Mouse (Mus musculus): ENCODE measurements at regions not wholly inside any gene's neighbourhood (a gene's known extent, or its start where the extent isn't known, plus 50 kb on each side); places are given as distances from the start of the nearest gene placed in this dataset.

- DNase-seq, result no peak
These were observed 187.0 kb downstream of the Kit start for GRCm38 (mm10) chr5:75761459-75762310.

GRCm38 (mm10) chr5:75756168-75756567 lies 181.5 kb downstream of the Kit start:
- no peak for DNase-seq

- no peak for DNase-seq
These were observed 179.6 kb downstream of the Kit start for GRCm38 (mm10) chr5:75754356-75754755.

- DNase-seq, result no peak
These were observed 170.6 kb downstream of the Kit start for GRCm38 (mm10) chr5:75745311-75745710.

GRCm38 (mm10) chr5:75744475-75745045 lies 169.8 kb downstream of the Kit start:
- DNase-seq, result no peak

GRCm38 (mm10) chr5:75739336-75739735 lies 164.6 kb downstream of the Kit start:
- no peak for DNase-seq

GRCm38 (mm10) chr5:75738445-75738844 lies 163.7 kb downstream of the Kit start:
- no peak for DNase-seq

GRCm38 (mm10) chr5:75737752-75738151 lies 163.0 kb downstream of the Kit start:
- no peak for DNase-seq

GRCm38 (mm10) chr5:75736318-75736717 lies 161.6 kb downstream of the Kit start:
- DNase-seq, result peak; percentile 2

GRCm38 (mm10) chr5:75734508-75734907 lies 159.8 kb downstream of the Kit start:
- no peak for DNase-seq

GRCm38 (mm10) chr5:75734043-75734442 lies 159.3 kb downstream of the Kit start:
- no peak for DNase-seq

GRCm38 (mm10) chr5:75731236-75731635 lies 156.5 kb downstream of the Kit start:
- no peak for DNase-seq

- DNase-seq, result no peak
These were observed 156.0 kb downstream of the Kit start for GRCm38 (mm10) chr5:75730698-75731097.

GRCm38 (mm10) chr5:75721291-75721690 lies 146.6 kb downstream of the Kit start:
- DNase-seq, result no peak

- no peak for DNase-seq
These were observed 145.6 kb downstream of the Kit start for GRCm38 (mm10) chr5:75720091-75720940.

GRCm38 (mm10) chr5:75718511-75719225 lies 144.0 kb downstream of the Kit start:
- DNase-seq, result no peak
